Mouse (Mus musculus) embryonic fibroblast, embryonic 13.5 days (primary cell): Measurements from ENCODE around the gene Mdfic.

ENCODE experiments used
- CTCF ChIP-seq: IDR thresholded peaks from 2 replicates; pipeline ENCODE4 v1.5.1; 2011; ENCODE audit warnings: mild to moderate bottlenecking, control low read depth, low read length, moderate library complexity, borderline replicate concordance; ENCODE audit not compliant: insufficient read depth
- POLR2A ChIP-seq: IDR thresholded peaks from 2 replicates; pipeline ENCODE4 v1.6.1; 2011; ENCODE audit warnings: low read depth, mild to moderate bottlenecking, control low read depth, low read length, moderate library complexity

DNA sequence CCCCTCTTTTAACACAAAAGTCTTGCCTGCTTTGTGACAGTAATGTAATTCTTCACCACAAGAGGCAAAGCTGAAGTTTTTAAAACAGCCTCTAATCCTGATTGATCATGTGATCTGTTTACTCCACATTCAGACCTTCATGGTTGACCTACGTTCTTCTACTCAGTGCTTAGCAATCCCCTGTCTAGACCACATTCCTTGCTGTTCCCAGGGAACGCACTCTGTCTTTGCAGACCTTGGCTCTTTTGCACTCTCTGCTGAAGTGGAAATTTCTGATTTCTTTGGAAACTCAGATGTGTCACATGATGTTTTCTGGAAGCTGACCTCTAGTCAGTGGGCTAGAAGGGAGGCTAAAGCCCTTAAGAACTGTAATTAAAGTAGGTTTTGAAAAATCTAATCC, 109.4 kb downstream of the Mdfic start:
- no peak for TF ChIP-seq CTCF
- TF ChIP-seq POLR2A: no peak
